Mouse (Mus musculus): Measurements from ENCODE around the gene Rnase10. TPM values are rescaled to one million over a fixed set of nuclear protein-coding genes. Genes with fewer than 3 reads are reported as not detected.
"Not testable (repeated sequence)": the region's sequence is repeated elsewhere in the genome, so short reads cannot be mapped to it uniquely, and the experiment has no call there.

The Rnase10 gene
- polyA plus RNA-seq, 1 experiment from 2014 or later = 0.10 TPM

DNA sequence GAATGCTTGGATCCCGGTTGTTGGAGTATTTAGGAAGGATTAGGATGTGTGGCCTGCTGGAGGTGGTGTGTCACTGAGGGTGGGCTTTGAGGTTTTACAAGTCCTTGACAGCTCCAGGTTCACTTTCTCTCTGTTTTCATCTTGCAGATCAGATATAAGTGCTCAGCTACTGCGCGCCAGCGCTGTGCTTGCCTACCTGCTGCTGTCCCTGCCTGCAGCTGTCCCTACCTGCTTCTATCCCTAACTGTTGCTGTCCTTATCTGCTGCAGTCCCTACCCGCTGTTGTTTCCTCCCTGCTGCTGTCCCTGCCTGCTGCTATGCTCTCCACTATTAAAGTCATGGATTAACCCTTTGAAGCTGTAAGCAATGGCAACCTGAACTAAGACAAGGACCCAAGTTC, 32.5 kb upstream of the Rnase10 start:
- no peaks in the 10 kb centered on the region for H3K27me3 ChIP-seq (replicated peaks; ENCODE audit: control insufficient read depth, insufficient read depth, low read length)
- no peaks in the 10 kb centered on the region for H3K36me3 ChIP-seq (ENCODE audit: control insufficient read depth, insufficient read depth, low read length)
- WGBS = 59% methylated on average over 5 of the region's 5 CpGs
- H3K4me1 ChIP-seq (ENCODE audit: control insufficient read depth, insufficient read depth, low read depth, low read length) = no peaks in the 10 kb centered on the region
- no peak overlapping the region for H3K4me2 ChIP-seq (ENCODE audit: low read length)
- H3K9ac ChIP-seq (ENCODE audit: low read depth, low read length) = no peak overlapping the region
- H3K9me3 ChIP-seq (ENCODE audit: control insufficient read depth, low read length) = no peaks in the 10 kb centered on the region
- H3K27ac ChIP-seq (ENCODE audit: low read depth, low read length) = no peak overlapping the region
- no peak overlapping the region for H3K4me3 ChIP-seq (ENCODE audit: low read length)
- no peak for ATAC-seq

DNA sequence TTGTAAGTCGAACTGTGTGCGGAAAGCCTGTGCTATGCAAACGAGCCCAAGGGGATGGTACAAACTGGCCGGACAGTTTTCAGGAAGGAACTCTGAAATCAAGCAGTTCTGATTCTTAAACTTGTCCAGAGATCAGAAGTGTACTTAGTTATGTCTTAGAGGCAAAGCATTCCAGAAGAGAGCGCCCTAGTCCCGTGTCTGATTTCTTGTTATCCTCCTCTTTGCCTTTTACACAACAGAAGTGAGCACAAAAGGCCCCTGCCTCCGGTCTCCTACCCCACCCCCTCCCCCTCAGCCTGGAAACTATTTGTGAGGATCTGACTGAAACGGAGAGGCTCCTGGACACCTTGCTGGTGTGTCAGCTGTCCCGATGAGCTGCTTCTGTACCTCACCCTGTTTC, 30.9 kb upstream of the Rnase10 start:
- no peak for ATAC-seq
- H3K36me3 ChIP-seq (ENCODE audit: control insufficient read depth, insufficient read depth, low read length) = no peaks in the 10 kb centered on the region
- no peaks in the 10 kb centered on the region for H3K27me3 ChIP-seq (replicated peaks; ENCODE audit: control insufficient read depth, insufficient read depth, low read length)
- WGBS = 14% methylated on average over 9 of the region's 9 CpGs
- H3K27ac ChIP-seq (ENCODE audit: low read depth, low read length) = no peak overlapping the region
- H3K4me3 ChIP-seq (ENCODE audit: low read length) = no peak overlapping the region
- no peaks in the 10 kb centered on the region for H3K4me1 ChIP-seq (ENCODE audit: control insufficient read depth, insufficient read depth, low read depth, low read length)
- H3K9me3 ChIP-seq (ENCODE audit: control insufficient read depth, low read length) = no peaks in the 10 kb centered on the region
- peak overlapping the region; percentile 47 for H3K9ac ChIP-seq (ENCODE audit: low read depth, low read length)
- peak overlapping the region; percentile 5; the same call in 1 of the 2 replicates for H3K4me2 ChIP-seq (ENCODE audit: low read length)

DNA sequence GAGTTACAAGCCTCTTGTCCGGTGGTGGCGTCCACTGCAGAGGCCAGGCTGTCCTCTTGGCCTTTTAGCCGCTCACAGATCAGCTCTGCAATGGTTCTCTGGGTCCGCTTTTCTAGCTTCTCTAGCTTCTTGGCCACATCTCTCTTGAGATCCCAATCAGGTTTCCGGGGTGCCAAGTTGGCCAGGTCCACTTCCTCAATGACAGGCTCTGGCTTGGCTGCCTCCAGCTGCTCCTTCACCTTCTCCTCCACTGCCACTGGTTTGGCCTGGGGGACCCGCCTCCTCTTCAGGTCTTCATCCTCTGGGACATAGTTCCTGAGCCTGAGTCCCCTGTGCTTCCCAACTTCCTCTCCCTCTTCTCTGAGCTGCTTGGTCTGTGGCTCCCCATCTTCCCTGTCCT, 29.1 kb upstream of the Rnase10 start:
- 94% methylated on average over 6 of the region's 6 CpGs for WGBS
- H3K4me1 ChIP-seq (ENCODE audit: control insufficient read depth, insufficient read depth, low read depth, low read length) = not testable (repeated sequence)

DNA sequence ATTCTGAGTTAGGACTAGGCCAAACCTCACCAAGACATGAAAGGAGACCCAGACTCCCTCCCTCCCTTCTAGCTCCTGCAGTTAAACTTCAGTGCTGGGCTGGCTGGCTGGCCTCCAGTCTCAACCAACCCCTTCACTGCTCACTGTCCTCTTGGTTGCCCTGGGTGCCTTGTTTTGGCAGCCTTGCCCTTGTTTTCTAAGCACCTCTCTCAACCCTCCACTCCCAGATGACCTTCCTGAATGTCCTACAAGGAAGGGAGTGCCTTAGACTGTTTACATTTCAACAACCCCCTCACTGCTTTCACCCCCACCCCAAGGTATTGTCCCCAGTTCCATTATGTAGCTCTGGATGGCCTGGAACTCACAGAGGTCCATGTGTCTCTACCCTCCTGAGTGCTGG, 27.9 kb upstream of the Rnase10 start:
- no peak for ATAC-seq
- H3K4me2 ChIP-seq (ENCODE audit: low read length) = no peak overlapping the region
- H3K27ac ChIP-seq (ENCODE audit: low read depth, low read length) = no peak overlapping the region
- no peaks in the 10 kb centered on the region for H3K36me3 ChIP-seq (ENCODE audit: control insufficient read depth, insufficient read depth, low read length)
- H3K27me3 ChIP-seq (replicated peaks; ENCODE audit: control insufficient read depth, insufficient read depth, low read length) = no peaks in the 10 kb centered on the region
- H3K4me1 ChIP-seq (ENCODE audit: control insufficient read depth, insufficient read depth, low read depth, low read length) = no peaks in the 10 kb centered on the region
- no peaks in the 10 kb centered on the region for H3K9me3 ChIP-seq (ENCODE audit: control insufficient read depth, low read length)
- no peak overlapping the region for H3K9ac ChIP-seq (ENCODE audit: low read depth, low read length)
- no peak overlapping the region for H3K4me3 ChIP-seq (ENCODE audit: low read length)

More for the DNA sequence above, 29.1 kb upstream of the Rnase10 start:
- not testable (repeated sequence) for H3K4me3 ChIP-seq (ENCODE audit: low read length); H3K9me3 ChIP-seq (ENCODE audit: control insufficient read depth, low read length); H3K9ac ChIP-seq (ENCODE audit: low read depth, low read length); H3K36me3 ChIP-seq (ENCODE audit: control insufficient read depth, insufficient read depth, low read length); H3K4me2 ChIP-seq (ENCODE audit: low read length); ATAC-seq; H3K27ac ChIP-seq (ENCODE audit: low read depth, low read length); H3K27me3 ChIP-seq (replicated peaks; ENCODE audit: control insufficient read depth, insufficient read depth, low read length)

DNA sequence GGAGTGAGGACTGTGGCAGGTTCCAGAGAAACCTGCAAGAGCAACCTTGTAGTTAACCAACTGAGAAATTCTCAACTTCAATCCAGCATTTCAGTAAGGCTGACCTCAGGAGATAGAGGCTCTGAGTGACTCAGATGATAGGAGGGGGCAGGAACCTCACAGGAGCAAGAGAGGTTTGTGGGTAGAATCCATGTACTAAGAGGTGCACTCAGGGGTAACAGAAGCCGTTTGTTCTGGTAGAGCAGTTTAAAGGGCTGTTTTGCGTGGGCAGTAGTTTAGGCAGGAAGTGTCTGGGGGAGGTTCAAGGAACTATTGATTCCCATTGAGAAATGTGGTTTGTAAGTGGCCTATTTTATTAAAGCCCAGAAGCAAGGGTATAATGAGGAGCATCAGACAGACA, 26.3 kb upstream of the Rnase10 start:
- Histone ChIP-seq H3K36me3 (ENCODE audit: control insufficient read depth, insufficient read depth, low read length) (no peaks in the 10 kb centered on the region), H3K27ac (ENCODE audit: low read depth, low read length) (no peak overlapping the region), H3K4me3 (ENCODE audit: low read length) (no peak overlapping the region), H3K9ac (ENCODE audit: low read depth, low read length) (no peak overlapping the region), H3K27me3 (replicated peaks; ENCODE audit: control insufficient read depth, insufficient read depth, low read length) (no peaks in the 10 kb centered on the region), H3K4me2 (ENCODE audit: low read length) (no peak overlapping the region), H3K4me1 (ENCODE audit: control insufficient read depth, insufficient read depth, low read depth, low read length) (no peaks in the 10 kb centered on the region), H3K9me3 (ENCODE audit: control insufficient read depth, low read length) (no peaks in the 10 kb centered on the region)
- ATAC-seq = no peak
- 46% methylated on average over 2 of the region's 2 CpGs for WGBS

DNA sequence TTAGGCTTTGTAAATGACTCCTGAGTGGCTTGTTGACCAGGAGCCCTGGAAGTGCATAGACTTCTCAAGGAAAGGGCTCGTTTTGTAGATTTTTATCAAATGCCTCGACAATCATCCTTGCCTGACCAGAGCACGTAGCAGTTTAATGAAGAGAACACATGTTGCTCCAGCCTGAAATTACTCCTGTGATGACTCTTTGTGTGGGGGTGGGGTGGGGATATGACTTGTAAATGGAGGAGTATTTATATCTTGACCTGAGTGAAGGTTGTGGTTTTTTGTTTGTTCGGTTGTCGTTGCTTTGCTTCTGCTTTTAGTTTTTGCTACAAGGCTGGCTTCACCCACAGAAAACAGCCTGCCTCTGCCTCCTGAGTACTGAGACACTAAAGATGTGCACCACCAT, 25.7 kb upstream of the Rnase10 start:
- Histone ChIP-seq H3K9ac (ENCODE audit: low read depth, low read length) (no peak overlapping the region), H3K36me3 (ENCODE audit: control insufficient read depth, insufficient read depth, low read length) (no peaks in the 10 kb centered on the region), H3K27me3 (replicated peaks; ENCODE audit: control insufficient read depth, insufficient read depth, low read length) (no peaks in the 10 kb centered on the region), H3K9me3 (ENCODE audit: control insufficient read depth, low read length) (no peaks in the 10 kb centered on the region), H3K27ac (ENCODE audit: low read depth, low read length) (no peak overlapping the region), H3K4me1 (ENCODE audit: control insufficient read depth, insufficient read depth, low read depth, low read length) (no peaks in the 10 kb centered on the region), H3K4me3 (ENCODE audit: low read length) (no peak overlapping the region), H3K4me2 (ENCODE audit: low read length) (no peak overlapping the region)
- WGBS = 85% methylated on average over 5 of the region's 5 CpGs
- no peak for ATAC-seq

DNA sequence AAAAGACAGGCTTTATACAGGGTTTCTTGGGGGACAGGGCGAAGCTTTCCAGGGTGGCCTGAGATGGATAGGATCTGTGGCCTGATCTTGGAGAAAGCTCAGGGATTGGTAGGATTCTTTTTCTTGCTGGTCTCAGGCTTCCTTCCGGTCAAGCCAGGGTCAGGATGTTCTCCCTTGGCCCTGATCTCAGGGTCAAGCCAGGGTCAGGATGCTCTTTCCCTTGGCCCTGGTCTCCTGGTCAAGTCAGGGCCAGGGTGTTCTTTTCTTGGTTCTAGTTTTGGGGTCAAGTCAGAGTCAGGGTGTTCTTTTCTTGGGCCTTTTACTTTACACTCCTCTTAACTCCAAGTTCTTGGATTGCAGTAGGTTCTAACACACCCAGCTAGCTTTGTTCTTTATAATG, 19.9 kb upstream of the Rnase10 start:
- no peak for ATAC-seq

DNA sequence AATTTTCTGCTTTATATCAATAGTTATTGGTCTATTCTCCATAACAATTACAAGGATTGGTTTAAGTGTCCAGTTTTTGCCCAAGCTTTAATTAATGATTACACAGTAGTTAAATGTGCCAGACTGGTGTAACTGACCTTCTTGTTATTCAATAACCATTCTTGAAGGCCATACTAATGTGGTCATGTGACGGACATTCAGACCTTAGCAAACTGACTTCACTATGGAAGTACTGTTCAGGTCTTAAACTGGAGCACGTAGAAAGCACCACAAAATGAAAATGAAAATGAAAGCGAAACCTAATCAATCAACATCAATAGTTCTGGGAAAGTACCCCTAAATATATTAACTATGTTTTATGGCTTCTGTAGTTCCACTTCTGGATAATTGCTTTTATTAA, 16.5 kb upstream of the Rnase10 start:
- no peaks in the 10 kb centered on the region for H3K36me3 ChIP-seq (ENCODE audit: control insufficient read depth, insufficient read depth, low read length)
- H3K9me3 ChIP-seq (ENCODE audit: control insufficient read depth, low read length) = no peaks in the 10 kb centered on the region
- no peaks in the 10 kb centered on the region for H3K4me1 ChIP-seq (ENCODE audit: control insufficient read depth, insufficient read depth, low read depth, low read length)
- WGBS = 88% methylated on average over 3 of the region's 3 CpGs
- H3K4me2 ChIP-seq (ENCODE audit: low read length) = no peak overlapping the region
- H3K27me3 ChIP-seq (replicated peaks; ENCODE audit: control insufficient read depth, insufficient read depth, low read length) = no peaks in the 10 kb centered on the region
- H3K9ac ChIP-seq (ENCODE audit: low read depth, low read length) = no peak overlapping the region
- no peak overlapping the region for H3K4me3 ChIP-seq (ENCODE audit: low read length)
- no peak for ATAC-seq
- no peak overlapping the region for H3K27ac ChIP-seq (ENCODE audit: low read depth, low read length)

More for the DNA sequence above, 19.9 kb upstream of the Rnase10 start:
- Histone ChIP-seq H3K9me3 (ENCODE audit: control insufficient read depth, low read length) (no peaks in the 10 kb centered on the region), H3K4me1 (ENCODE audit: control insufficient read depth, insufficient read depth, low read depth, low read length) (no peaks in the 10 kb centered on the region), H3K4me3 (ENCODE audit: low read length) (no peak overlapping the region), H3K9ac (ENCODE audit: low read depth, low read length) (no peak overlapping the region), H3K27me3 (replicated peaks; ENCODE audit: control insufficient read depth, insufficient read depth, low read length) (no peaks in the 10 kb centered on the region), H3K4me2 (ENCODE audit: low read length) (no peak overlapping the region), H3K27ac (ENCODE audit: low read depth, low read length) (no peak overlapping the region), H3K36me3 (ENCODE audit: control insufficient read depth, insufficient read depth, low read length) (no peaks in the 10 kb centered on the region)
- WGBS = 88% methylated on average over 2 of the region's 2 CpGs

DNA sequence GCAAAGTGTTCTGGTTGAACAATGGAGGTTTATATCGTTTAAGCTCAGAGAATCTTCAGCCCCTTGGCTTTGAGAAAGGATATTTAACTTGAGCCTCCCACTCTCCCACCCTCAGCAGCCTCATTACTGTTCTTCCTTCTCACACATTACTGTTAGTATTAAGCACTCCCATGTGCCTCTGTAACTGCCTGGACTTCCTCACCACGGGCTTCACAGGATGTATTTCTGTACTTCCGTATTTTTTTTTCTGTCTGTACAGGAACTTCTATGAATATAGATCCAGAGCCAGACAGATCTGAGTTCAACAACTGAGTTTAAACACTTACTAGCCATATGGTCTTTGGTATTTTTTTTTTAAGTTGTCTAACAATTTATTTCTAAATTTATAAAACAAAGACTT, 10.5 kb upstream of the Rnase10 start:
- H3K9ac ChIP-seq (ENCODE audit: low read depth, low read length) = no peak overlapping the region
- 71% methylated on average over 3 of the region's 3 CpGs for WGBS
- no peak overlapping the region for H3K4me2 ChIP-seq (ENCODE audit: low read length)
- H3K4me1 ChIP-seq (ENCODE audit: control insufficient read depth, insufficient read depth, low read depth, low read length) = no peaks in the 10 kb centered on the region
- no peak overlapping the region for H3K4me3 ChIP-seq (ENCODE audit: low read length)
- H3K9me3 ChIP-seq (ENCODE audit: control insufficient read depth, low read length) = no peaks in the 10 kb centered on the region
- H3K27ac ChIP-seq (ENCODE audit: low read depth, low read length) = no peak overlapping the region
- no peaks in the 10 kb centered on the region for H3K36me3 ChIP-seq (ENCODE audit: control insufficient read depth, insufficient read depth, low read length)
- H3K27me3 ChIP-seq (replicated peaks; ENCODE audit: control insufficient read depth, insufficient read depth, low read length) = no peaks in the 10 kb centered on the region
- no peak for ATAC-seq

DNA sequence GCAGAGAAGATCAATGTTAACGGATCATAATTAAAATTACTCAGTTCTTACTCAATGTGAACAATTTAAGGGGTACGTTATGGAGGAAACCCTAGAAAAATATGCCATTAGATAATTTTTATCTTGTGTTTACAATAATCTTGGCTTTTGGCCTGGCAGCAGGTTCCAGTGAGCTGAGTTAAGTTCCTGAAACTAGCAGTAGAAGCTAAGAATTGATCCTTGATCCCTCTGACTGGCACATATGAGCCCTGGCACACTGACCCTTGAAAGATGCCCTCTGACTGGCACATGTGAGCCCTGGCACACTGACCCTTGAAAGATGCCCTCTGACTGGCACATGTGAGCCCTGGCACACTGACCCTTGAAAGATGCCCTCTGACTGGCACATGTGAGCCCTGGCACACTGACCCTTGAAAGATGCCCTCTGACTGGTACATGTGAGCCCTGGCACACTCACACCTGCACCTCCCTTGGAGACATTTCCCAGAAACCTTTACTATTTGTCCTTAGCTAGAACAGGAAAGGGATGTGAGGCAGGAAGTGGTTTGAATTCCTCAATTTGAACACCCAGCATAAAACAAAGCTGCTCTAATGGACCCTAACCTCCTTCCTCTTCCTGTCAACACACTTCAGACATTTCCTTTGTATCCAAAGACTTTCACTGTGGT, 9.4 kb upstream of the Rnase10 start:
- Histone ChIP-seq H3K36me3 (ENCODE audit: control insufficient read depth, insufficient read depth, low read length) (no peaks in the 10 kb centered on the region), H3K9me3 (ENCODE audit: control insufficient read depth, low read length) (no peaks in the 10 kb centered on the region), H3K4me3 (ENCODE audit: low read length) (no peak overlapping the region), H3K9ac (ENCODE audit: low read depth, low read length) (no peak overlapping the region), H3K27me3 (replicated peaks; ENCODE audit: control insufficient read depth, insufficient read depth, low read length) (no peaks in the 10 kb centered on the region), H3K4me2 (ENCODE audit: low read length) (no peak overlapping the region), H3K4me1 (ENCODE audit: control insufficient read depth, insufficient read depth, low read depth, low read length) (no peaks in the 10 kb centered on the region), H3K27ac (ENCODE audit: low read depth, low read length) (no peak overlapping the region)
- ATAC-seq = no peak
- WGBS = 84% methylated on average over 2 of the region's 2 CpGs
